Mouse (Mus musculus): ENCODE measurements around the gene St7l. TPM values are rescaled to one million over a fixed set of nuclear protein-coding genes. Genes with fewer than 3 reads are reported as not detected.

The St7l gene
- total RNA-seq, 2 experiments from 2014 or later = 16.5 to 20.4 TPM

GRCm38 (mm10) chr3:104963331-104964276 is 99.8 kb downstream of the St7l start:
- DNase-seq = peak in 1 of 2 experiments; percentile 1

DNA sequence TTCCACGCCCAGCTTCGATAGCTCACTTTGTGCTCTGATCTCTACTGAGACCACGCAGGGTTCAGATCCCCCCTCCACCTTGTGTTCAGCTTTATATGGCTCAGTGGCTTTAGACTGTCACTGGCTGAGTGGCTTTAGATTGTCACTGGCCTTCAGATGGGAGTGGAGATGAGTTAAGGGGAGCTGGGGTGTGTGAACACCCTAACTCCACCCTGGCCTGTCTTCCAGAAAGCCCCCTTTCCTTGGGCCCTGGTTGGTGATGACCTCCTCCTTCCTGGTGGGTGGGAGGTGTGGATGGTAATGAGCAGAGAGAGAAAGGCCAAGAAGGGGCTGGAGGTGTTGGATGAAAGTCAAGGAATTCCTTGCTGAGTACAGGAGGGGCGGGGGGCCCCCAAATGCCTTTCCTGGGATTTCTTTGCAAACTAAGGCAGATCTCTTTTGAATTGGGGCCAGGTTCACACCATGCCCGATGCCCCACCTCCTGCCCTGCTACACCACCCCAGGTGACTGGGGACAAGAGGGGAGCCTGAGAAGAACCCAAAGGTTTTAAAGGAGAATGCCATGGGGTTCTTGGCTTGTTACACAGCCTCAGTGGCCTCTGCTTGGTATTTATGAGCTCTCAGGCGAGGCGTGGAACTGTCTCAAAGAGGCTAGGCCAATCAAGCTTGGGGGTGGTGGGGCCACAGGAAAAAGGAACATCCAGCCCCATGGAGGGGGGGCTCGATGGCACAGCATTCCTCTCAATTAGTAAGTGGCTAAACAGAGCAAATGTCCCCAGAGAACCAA is 101.5 kb downstream of the St7l start:
- peak in 1 of 2 experiments; percentile 0 for DNase-seq

DNA sequence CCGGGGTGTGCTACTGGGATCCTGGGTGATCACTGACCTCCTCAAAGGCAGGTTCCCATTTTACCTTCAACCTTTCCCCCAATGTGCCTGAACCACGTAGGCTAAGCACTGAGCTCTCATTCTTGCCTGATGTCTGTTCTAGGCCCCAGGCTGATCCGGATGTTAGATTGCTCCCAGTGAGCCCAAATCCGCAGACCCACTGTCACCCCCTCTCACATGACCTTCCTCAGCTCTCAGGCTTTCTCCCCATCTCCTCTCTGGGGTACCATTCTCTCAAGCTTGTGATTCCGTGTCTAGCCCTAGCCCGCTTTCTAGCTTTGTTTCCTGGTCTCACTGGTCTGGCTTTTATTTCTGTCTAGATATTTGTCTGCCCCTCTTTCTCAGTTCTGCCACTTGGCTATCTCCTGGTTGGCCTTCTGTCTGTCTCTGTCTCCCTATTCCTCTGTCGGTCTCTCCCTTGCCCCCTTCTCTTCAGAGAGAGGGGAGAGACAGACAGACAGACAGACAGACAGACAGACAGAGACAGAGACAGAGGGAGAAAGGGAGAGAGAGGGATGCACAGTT is 102.3 kb downstream of the St7l start:
- DNase-seq = no peak

GRCm38 (mm10) chr3:104967548-104968300 is 103.9 kb downstream of the St7l start:
- peak; percentile 91 to 98 for DNase-seq

Other genes starting within 250 kb of the St7l start
- gene Slc16a1, start 225.3 kb upstream of the St7l start, total RNA-seq (2021) = 100 to 1,000 TPM; 156 to 159 TPM
- 10 to 100 TPM; 20.5 to 21.1 TPM for gene Ppm1j, start 82.9 kb upstream of the St7l start, total RNA-seq (2021)
- gene Fam19a3, start 82.2 kb upstream of the St7l start, total RNA-seq (2021) = 1 to 10 TPM; 1.4 to 1.5 TPM
- gene Rhoc, start 75.6 kb upstream of the St7l start, total RNA-seq (2021) = 10 to 100 TPM; 75.2 to 84.3 TPM
- 1 to 10 TPM; 6.2 TPM for gene Mov10, start 45.4 kb upstream of the St7l start, total RNA-seq (2021)
- gene Capza1, start 500 bp downstream of the St7l start, total RNA-seq (2021) = 10 to 100 TPM; 24.9 to 31.7 TPM
- gene Wnt2b, start 97.9 kb downstream of the St7l start, total RNA-seq (2021) = 1 to 10 TPM in 1 of 2 experiments, under 1 TPM in 1; 0.82 to 1.9 TPM
- gene Cttnbp2nl, start 189.1 kb downstream of the St7l start, total RNA-seq (2021) = 10 to 100 TPM; 20.7 to 21.6 TPM
- gene 4930564D02Rik, start 202.8 kb downstream of the St7l start, total RNA-seq (2021) = not detected